Mouse (Mus musculus): Measurements from ENCODE around the gene Xrcc2. TPM values are rescaled to one million over a fixed set of nuclear protein-coding genes. Genes with fewer than 3 reads are reported as not detected.
"Not testable (repeated sequence)": the region's sequence is repeated elsewhere in the genome, so short reads cannot be mapped to it uniquely, and the experiment has no call there.

The Xrcc2 gene
- 1 to 10 TPM; 4.4 to 5.0 TPM for total RNA-seq (2021)

GRCm38 (mm10) chr5:25705567-25706349 lies at the start of gene Xrcc2:
Gene Xrcc2, minus strand, starts transcription at chr5:25705825.
- peak; percentile 98 to 99 for DNase-seq (ENCODE audit: extremely low spot score in 1 of 2, low spot score in 1 of 2)

GRCm38 (mm10) chr5:25754236-25754766 lies 48.7 kb upstream of the Xrcc2 start:
- no peak for DNase-seq (ENCODE audit: extremely low spot score in 1 of 2, low spot score in 1 of 2)

- DNase-seq (ENCODE audit: extremely low spot score in 1 of 2, low spot score in 1 of 2): no peak
Measured at GRCm38 (mm10) chr5:25753556-25754235, 48.1 kb upstream of the Xrcc2 start.

DNA sequence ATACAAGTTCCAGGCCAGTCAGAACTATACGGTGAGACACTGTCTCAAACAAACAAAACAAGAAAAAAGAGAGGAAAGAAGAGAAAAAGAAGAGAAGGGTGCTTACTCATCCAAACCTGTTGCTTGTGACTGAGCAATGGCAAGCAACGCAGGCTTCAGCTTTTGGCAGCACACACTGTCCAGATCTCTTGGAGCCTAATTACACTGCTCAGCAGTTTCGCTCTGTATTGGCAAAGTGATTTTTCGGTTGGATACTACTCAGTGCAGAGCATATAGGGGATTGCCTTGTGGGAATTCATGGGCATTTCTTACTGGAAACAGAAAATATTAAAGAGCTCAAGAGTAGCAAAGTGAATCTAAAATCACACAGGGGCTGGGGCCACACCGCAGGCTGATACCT lies 47.2 kb upstream of the Xrcc2 start:
- no peak for DNase-seq (ENCODE audit: extremely low spot score in 1 of 2, low spot score in 1 of 2)

DNA sequence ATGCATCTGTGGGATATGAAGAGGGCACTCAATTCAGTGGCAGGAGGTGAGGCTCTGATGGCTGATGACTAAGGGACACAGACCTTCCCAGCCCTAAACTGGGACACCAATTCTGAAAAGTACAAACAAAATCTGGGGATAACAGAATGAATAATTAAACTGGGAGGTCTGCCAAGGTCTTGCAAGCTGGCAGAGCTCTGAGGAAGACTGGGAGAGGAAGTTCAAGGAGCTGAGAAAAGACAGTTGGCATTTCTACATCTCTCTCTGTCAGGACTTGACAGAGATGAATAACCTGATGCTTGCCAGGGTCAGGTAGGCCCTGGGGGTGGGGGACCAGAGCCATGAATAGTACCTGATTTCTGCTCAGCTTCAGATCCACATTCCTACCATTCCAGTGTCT lies 45.9 kb upstream of the Xrcc2 start:
- no peak for DNase-seq (ENCODE audit: extremely low spot score in 1 of 2, low spot score in 1 of 2)

- DNase-seq (ENCODE audit: extremely low spot score in 1 of 2, low spot score in 1 of 2): no peak
Measured at GRCm38 (mm10) chr5:25748613-25749012, 43.0 kb upstream of the Xrcc2 start.

DNA sequence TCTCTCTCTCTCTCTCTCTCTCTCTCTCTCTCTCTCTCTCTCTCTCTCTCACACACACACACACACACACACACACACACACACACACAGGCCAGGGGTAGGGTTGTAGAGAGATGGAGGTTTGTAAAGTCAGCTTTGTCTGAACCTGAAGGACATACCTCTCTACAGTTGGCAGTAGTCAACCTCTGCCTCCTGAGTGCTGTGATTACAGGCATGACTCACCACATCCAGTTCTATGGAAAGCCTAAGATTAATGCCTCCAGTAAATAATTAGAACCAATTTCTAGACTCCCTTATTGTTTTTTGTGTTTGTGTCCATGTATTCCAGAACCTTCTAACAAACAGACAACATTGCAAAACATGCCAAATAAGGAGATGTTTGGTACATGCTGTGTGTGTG lies 42.3 kb upstream of the Xrcc2 start:
- no peak for DNase-seq (ENCODE audit: extremely low spot score in 1 of 2, low spot score in 1 of 2)

GRCm38 (mm10) chr5:25738902-25739301 lies 33.3 kb upstream of the Xrcc2 start:
- DNase-seq (ENCODE audit: extremely low spot score in 1 of 2, low spot score in 1 of 2): not testable (repeated sequence)

- no peak for DNase-seq (ENCODE audit: extremely low spot score in 1 of 2, low spot score in 1 of 2)
Measured at GRCm38 (mm10) chr5:25738448-25738847, 32.8 kb upstream of the Xrcc2 start.

DNA sequence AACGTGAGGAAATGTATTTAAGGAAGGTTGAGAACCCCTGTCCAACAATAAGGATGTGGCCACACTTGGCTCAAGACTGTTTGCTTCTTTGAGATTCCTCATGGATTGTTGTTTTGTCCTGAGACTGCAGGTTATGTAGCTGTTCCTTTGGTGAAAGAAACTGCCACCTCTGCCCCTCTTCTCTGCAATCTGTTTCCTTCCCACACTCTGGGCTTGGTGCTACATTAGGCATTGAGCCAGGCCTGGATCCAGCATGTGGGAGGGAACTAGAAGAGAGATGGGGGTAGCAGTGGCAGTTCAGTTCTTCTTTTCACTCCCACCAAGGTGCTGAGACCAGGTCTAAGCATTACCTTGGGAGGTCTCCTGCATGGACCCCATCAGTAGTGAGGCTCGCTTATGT lies 30.2 kb upstream of the Xrcc2 start:
- DNase-seq (ENCODE audit: extremely low spot score in 1 of 2, low spot score in 1 of 2): peak; percentile 15 to 31

- DNase-seq (ENCODE audit: extremely low spot score in 1 of 2, low spot score in 1 of 2): peak in 1 of 2 experiments; percentile 69
Measured at GRCm38 (mm10) chr5:25734318-25734717, 28.7 kb upstream of the Xrcc2 start.

DNA sequence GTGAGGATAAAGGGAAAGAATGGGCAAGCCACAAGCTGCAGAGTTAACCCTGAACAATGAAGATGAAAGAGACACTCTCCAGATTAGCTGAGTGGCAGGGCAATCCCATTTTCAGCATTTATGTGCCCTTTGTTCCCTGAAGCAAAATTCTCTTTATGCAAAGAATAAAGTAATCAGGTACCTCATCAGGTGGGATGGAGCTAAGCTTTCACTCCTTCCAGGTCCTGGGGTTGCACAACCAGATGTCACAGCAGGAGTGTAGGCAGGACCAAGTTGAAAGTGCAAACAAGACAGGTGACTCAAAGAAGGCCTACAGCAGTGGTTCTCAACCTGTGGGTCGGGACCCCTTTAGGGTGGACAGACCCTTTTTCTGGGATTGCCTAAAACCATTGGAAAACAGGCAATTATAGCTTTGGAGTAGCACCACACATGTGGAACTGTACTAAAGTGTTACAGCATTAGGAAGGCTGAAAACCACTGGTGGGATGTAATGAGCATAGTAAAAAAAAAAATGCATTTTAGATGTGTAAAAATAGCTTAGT lies 18.6 kb upstream of the Xrcc2 start:
- DNase-seq (ENCODE audit: extremely low spot score in 1 of 2, low spot score in 1 of 2): no peak

DNA sequence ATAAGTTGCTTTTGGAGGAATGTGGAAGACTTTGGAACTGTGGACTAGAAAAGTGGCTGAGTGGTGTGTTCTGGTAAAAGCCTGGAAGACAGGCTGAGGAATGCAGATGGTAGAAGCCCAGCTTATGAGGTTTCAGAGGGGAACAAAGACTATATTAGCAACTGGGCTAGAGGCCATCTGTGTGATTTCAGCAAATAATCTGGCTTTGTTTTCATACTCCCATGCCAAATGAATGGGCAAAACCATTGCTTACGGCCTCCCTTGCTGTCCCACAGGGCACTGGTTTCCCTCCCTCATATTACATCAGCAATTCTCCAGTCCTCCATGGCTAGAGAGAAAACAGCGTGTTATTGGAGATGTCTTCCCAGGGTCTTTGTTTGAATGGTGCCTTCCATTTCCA lies 17.4 kb upstream of the Xrcc2 start:
- no peak for DNase-seq (ENCODE audit: extremely low spot score in 1 of 2, low spot score in 1 of 2)

DNA sequence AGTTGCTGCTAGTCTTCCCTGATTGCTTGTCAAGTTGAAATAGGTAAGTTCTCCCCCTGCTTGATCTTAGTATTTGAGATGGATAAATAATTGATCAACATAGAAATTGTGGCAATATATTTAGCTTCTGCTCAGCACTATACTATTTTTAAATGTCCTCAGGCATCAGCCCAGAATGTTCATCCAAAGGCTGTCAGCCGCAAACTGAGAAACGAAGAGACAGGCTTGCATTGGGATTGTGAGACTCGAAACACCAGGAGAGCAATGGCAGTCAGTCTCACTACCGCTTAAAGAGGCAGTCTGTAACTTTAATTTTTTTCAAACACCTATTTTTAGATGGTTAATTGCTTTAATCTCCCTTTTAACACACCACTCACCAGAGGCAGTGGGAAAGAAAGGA lies 13.8 kb upstream of the Xrcc2 start:
- DNase-seq (ENCODE audit: extremely low spot score in 1 of 2, low spot score in 1 of 2): no peak

DNA sequence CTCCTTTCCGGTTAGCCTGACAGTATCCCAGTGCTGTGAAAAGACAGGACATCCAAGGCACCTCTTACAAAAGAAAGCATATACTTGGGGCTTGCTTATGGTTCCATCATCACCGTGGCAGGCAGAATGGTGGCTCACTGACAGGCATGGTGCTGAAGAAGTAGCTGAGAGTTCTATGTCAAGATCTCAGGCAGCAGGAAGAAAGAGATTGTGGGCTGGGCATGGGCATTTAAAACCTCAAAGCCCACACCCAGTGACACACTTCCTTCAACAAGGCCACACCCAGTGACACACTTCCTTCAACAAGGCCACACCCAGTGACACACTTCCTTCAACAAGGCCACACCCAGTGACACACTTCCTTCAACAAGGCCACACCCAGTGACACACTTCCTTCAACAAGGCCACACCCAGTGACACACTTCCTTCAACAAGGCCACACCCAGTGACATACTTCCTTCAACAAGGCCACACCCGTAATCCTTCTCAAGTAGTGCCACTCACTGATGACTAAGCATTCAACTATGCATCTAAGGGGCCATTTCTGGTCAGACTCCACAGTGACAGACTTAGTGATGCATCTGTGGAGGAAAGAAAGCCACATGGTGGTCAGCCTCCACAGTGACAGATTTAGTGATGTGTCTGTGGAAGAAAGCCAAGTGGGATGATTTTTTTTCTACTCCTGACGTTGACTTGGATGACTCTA lies 7.5 kb upstream of the Xrcc2 start:
- DNase-seq (ENCODE audit: extremely low spot score in 1 of 2, low spot score in 1 of 2): not testable (repeated sequence)

GRCm38 (mm10) chr5:25704702-25705566 lies 691 bp downstream of the Xrcc2 start:
- DNase-seq (ENCODE audit: extremely low spot score in 1 of 2, low spot score in 1 of 2): no peak

DNA sequence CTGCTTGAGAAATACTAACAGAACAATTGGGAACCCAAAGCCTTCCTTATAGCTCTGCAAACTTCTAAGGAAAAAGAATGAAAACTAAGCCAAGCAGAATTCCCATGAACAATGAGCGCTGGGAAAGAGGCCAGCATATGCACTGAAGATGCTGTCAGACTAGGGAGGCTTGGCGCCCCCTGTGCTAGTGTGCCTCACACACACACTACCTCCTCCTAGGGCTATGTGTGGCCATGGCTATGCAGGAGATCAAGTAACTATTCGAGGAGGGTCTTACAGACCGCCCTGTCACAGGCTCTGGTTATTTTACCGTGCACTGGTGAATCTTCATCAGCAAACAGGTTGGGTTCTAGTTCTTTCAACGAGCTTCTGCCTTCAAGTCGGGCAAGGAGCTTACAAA lies 7.7 kb downstream of the Xrcc2 start:
- DNase-seq (ENCODE audit: extremely low spot score in 1 of 2, low spot score in 1 of 2): no peak

GRCm38 (mm10) chr5:25696256-25696655 lies 9.4 kb downstream of the Xrcc2 start:
- DNase-seq (ENCODE audit: extremely low spot score in 1 of 2, low spot score in 1 of 2): no peak

DNA sequence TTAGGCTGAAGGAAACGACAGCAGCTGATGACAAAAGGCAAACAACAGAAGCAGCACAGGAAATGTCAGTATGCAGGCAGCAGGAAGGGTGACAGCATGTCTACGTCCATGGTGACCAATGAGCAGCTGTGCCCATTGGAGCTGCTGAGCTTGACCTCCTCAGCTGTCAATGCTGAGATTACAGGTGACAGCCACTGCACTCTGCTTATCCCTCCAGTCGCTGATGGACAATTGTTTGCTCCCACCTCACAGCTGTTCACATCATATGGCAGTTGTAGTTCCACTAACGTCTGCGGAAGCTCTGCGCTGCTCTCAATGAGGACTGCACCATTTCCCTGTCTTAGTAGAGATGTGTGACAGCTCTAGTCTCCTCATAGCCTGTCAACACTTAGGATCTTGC lies 9.8 kb downstream of the Xrcc2 start:
- DNase-seq (ENCODE audit: extremely low spot score in 1 of 2, low spot score in 1 of 2): no peak
